Mouse (Mus musculus) lung, embryonic 14.5 days (tissue): ENCODE results near the gene Mas1. TPM values are rescaled to one million over a fixed set of nuclear protein-coding genes. Genes with fewer than 3 reads are reported as not detected.

Source experiments
- ATAC-seq: fragments of 200-750 bp; cut with Nextera tagmentation; 2 replicates; pipeline ENCODE4 v1.8.0; 2017; ENCODE audit warnings: mild to moderate bottlenecking, moderate TSS enrichment, moderate library complexity; ENCODE audit not compliant: insufficient read depth
- DNase-seq: peaks from one replicate; pipeline ENCODE4 v3.0.0-alpha.2; 2015
- H3K27ac ChIP-seq: fragments of 300-500 bp; sonication (generic); 2 replicates; pipeline ENCODE4 v1.5.1; 2014; ENCODE audit warnings: low read depth, mild to moderate bottlenecking, moderate library complexity
- H3K27me3 ChIP-seq: fragments of 300-500 bp; sonication (generic); 2 replicates; pipeline ENCODE4 v1.6.1; 2014; ENCODE audit warnings: low read length, control low read depth; ENCODE audit not compliant: insufficient read depth
- H3K36me3 ChIP-seq: fragments of 300-500 bp; sonication (generic); 2 replicates; pipeline ENCODE4 v1.6.1; 2014; ENCODE audit warnings: control low read depth; ENCODE audit not compliant: insufficient read depth
- H3K4me1 ChIP-seq: fragments of 300-500 bp; sonication (generic); 2 replicates; pipeline ENCODE4 v1.6.1; 2014; ENCODE audit warnings: antibody characterized with exemption, control low read depth; ENCODE audit not compliant: insufficient read depth
- H3K4me2 ChIP-seq: fragments of 300-500 bp; sonication (generic); 2 replicates; pipeline ENCODE4 v1.6.1; 2014; ENCODE audit warnings: mild to moderate bottlenecking
- H3K4me3 ChIP-seq: fragments of 300-500 bp; sonication (generic); 2 replicates; pipeline ENCODE4 v1.5.1; 2014; ENCODE audit warnings: low read depth, low read length
- H3K9ac ChIP-seq: fragments of 300-500 bp; sonication (generic); 2 replicates; pipeline ENCODE4 v1.6.1; 2014
- H3K9me3 ChIP-seq: fragments of 300-500 bp; sonication (generic); 2 replicates; pipeline ENCODE4 v1.6.1; 2016; ENCODE audit warnings: low read depth, low read length, control low read depth
- CTCF ChIP-seq: IDR thresholded peaks from 2 replicates; pipeline ENCODE4 v1.5.1; 2016; ENCODE audit warnings: antibody characterized with exemption, low read depth
- WGBS: fragments of 180-500 bp; shearing (Covaris S2); extraction: QIAGEN DNeasy Blood & Tissue Kit; methylation state at CpG from one replicate; pipeline ENCODE4 v1.1.7; 2014; 5-methylcytosine and 5-hydroxymethylcytosine counted together
- polyA plus RNA-seq: library from polyadenylated mRNA; unstranded; fragments of >200 nt; fragmentation: Nextera tagmentation; extraction: Ambion mirVana; gene quantifications from 2 replicates; pipeline ENCODE4 v1.2.1, GENCODE M21; 2014

Mas1 gene
- polyA plus RNA-seq, 1 experiment from 2014 or later, result 0.67 TPM

- no peaks in the 10 kb centered on the region for H3K36me3 ChIP-seq
- H3K4me1 ChIP-seq, result no peaks in the 10 kb centered on the region
- DNase-seq (no peak), ATAC-seq (no peak)
- 67% methylated on average over 16 of the region's 16 CpGs for WGBS
- no peaks in the 10 kb centered on the region for H3K9me3 ChIP-seq
- H3K27ac ChIP-seq, result no peak overlapping the region
- H3K9ac ChIP-seq, result no peak overlapping the region
- H3K4me2 ChIP-seq, result no peak overlapping the region
- no peaks in the 10 kb centered on the region for H3K27me3 ChIP-seq
- no peak for TF ChIP-seq CTCF
- no peak overlapping the region for H3K4me3 ChIP-seq
These were observed 4.5 kb upstream of the Mas1 start for GRCm38 (mm10) chr17:12872275-12873028.

- WGBS, result 10% methylated on average over 4 of the region's 4 CpGs
- no peak for TF ChIP-seq CTCF
These were observed 697 bp upstream of the Mas1 start for GRCm38 (mm10) chr17:12868640-12869039.

GRCm38 (mm10) chr17:12866853-12867252 lies 1.1 kb downstream of the Mas1 start:
- H3K4me1 ChIP-seq, result 0 out of 2 replicates have a peak, but pooled peaks cover 2% of the 10 kb centered on the region
- H3K4me3 ChIP-seq, result no peak overlapping the region
- no peaks in the 10 kb centered on the region for H3K27me3 ChIP-seq
- H3K9me3 ChIP-seq, result no peaks in the 10 kb centered on the region
- ATAC-seq (no peak), DNase-seq (no peak)
- no peak overlapping the region for H3K4me2 ChIP-seq
- H3K36me3 ChIP-seq, result no peaks in the 10 kb centered on the region
- H3K9ac ChIP-seq, result no peak overlapping the region
- whole genome bisulfite sequencing, result 82% methylated on average over 10 of the region's 10 CpGs
- no peak overlapping the region for H3K27ac ChIP-seq
- TF ChIP-seq CTCF, result no peak

More at GRCm38 (mm10) chr17:12868640-12869039, 697 bp upstream of the Mas1 start:
- no peak overlapping the region for H3K27ac ChIP-seq
- ATAC-seq, result no peak
- H3K4me2 ChIP-seq, result no peak overlapping the region
- DNase-seq, result no peak
- H3K4me1 ChIP-seq, result 0 out of 2 replicates have a peak, but pooled peaks cover 2% of the 10 kb centered on the region
- no peak overlapping the region for H3K9ac ChIP-seq
- H3K9me3 ChIP-seq, result no peaks in the 10 kb centered on the region
- H3K4me3 ChIP-seq, result no peak overlapping the region
- no peaks in the 10 kb centered on the region for H3K36me3 ChIP-seq
- H3K27me3 ChIP-seq, result no peaks in the 10 kb centered on the region

- 0 out of 2 replicates have a peak, but pooled peaks cover 2% of the 10 kb centered on the region for H3K4me1 ChIP-seq
- 59% methylated on average over 3 of the region's 3 CpGs for WGBS
- H3K27ac ChIP-seq, result no peak overlapping the region
- no peak overlapping the region for H3K9ac ChIP-seq
- no peak for TF ChIP-seq CTCF
- no peaks in the 10 kb centered on the region for H3K27me3 ChIP-seq
- no peak overlapping the region for H3K4me2 ChIP-seq
- DNase-seq (peak; percentile 19), ATAC-seq (no peak)
- no peak overlapping the region for H3K4me3 ChIP-seq
- no peaks in the 10 kb centered on the region for H3K9me3 ChIP-seq
- H3K36me3 ChIP-seq, result no peaks in the 10 kb centered on the region
These were observed 2.5 kb downstream of the Mas1 start for GRCm38 (mm10) chr17:12865407-12865806.

- Histone ChIP-seq H3K4me3 (no peak overlapping the region), H3K4me2 (no peak overlapping the region), H3K36me3 (no peaks in the 10 kb centered on the region), H3K9ac (no peak overlapping the region), H3K9me3 (no peaks in the 10 kb centered on the region), H3K27me3 (no peaks in the 10 kb centered on the region), H3K4me1 (0 out of 2 replicates have a peak, but pooled peaks cover 2% of the 10 kb centered on the region), H3K27ac (no peak overlapping the region)
- DNase-seq, result no peak
- ATAC-seq, result no peak
- no peak for TF ChIP-seq CTCF
These were observed 3.8 kb downstream of the Mas1 start for GRCm38 (mm10) chr17:12864111-12864510.

- H3K4me1 ChIP-seq, result no peaks in the 10 kb centered on the region
- no peak overlapping the region for H3K4me3 ChIP-seq
- H3K27me3 ChIP-seq, result no peaks in the 10 kb centered on the region
- no peak overlapping the region for H3K27ac ChIP-seq
- no peak for TF ChIP-seq CTCF
- WGBS, result 62% methylated on average over 8 of the region's 8 CpGs
- H3K4me2 ChIP-seq, result no peak overlapping the region
- no peak for DNase-seq
- no peak for ATAC-seq
- no peaks in the 10 kb centered on the region for H3K9me3 ChIP-seq
- H3K36me3 ChIP-seq, result no peaks in the 10 kb centered on the region
- no peak overlapping the region for H3K9ac ChIP-seq
These were observed 8.9 kb downstream of the Mas1 start for GRCm38 (mm10) chr17:12859006-12859520.

- Histone ChIP-seq H3K36me3 (no peaks in the 10 kb centered on the region), H3K4me2 (no peak overlapping the region), H3K9me3 (no peaks in the 10 kb centered on the region), H3K4me1 (no peaks in the 10 kb centered on the region), H3K9ac (no peak overlapping the region), H3K27me3 (no peaks in the 10 kb centered on the region), H3K4me3 (no peak overlapping the region), H3K27ac (no peak overlapping the region)
- peak; percentile 55 for TF ChIP-seq CTCF
- ATAC-seq, result no peak
- 39% methylated on average over 4 of the region's 4 CpGs for WGBS
- DNase-seq, result peak; percentile 67
These were observed 9.9 kb downstream of the Mas1 start for GRCm38 (mm10) chr17:12858072-12858471.
